Mouse (Mus musculus): ENCODE data around the gene Olfr810.

Olfr810 gene

GRCm38 (mm10) chr10:129794817-129795216, at the start of gene Olfr810:
Gene Olfr810, minus strand, starts transcription at chr10:129794917.
- DNase-seq = no peak

GRCm38 (mm10) chr10:129804296-129804695, 9.6 kb upstream of the Olfr810 start, which contains the start of gene Olfr811:
Gene Olfr811, minus strand, starts transcription at chr10:129804396.
- no peak for DNase-seq

- DNase-seq = no peak
Measured at GRCm38 (mm10) chr10:129778123-129778522, 16.6 kb downstream of the Olfr810 start.

- no peak for DNase-seq
Measured at GRCm38 (mm10) chr10:129774338-129774737, 20.4 kb downstream of the Olfr810 start, which contains the start of gene Olfr809. Gene Olfr809, plus strand, starts transcription at chr10:129774638.

- DNase-seq = no peak
Measured at GRCm38 (mm10) chr10:129765182-129765581, 29.5 kb downstream of the Olfr810 start, which contains the start of gene Olfr808. Gene Olfr808, plus strand, starts transcription at chr10:129765482.

GRCm38 (mm10) chr10:129757693-129758092, 37.0 kb downstream of the Olfr810 start, which contains the start of gene Olfr807:
Gene Olfr807, minus strand, starts transcription at chr10:129757793.
- no peak for DNase-seq

DNA sequence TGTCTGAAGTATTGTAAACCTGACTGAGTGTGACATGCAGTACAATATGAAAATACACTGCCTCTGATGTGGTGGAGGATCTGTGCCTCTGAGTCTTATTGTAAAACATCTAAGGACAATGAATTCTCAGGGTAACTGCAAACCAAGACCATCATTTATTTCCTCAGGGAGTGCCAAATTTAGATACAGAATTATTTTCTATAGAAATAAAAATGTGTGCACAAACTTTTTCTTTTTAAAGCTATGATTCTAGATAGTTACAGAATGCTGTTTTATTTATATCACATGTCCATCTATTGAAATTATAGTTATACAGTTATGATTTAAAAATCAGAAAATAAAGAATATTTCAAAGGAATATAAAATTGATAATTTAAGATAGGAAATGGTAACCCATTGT, 52.9 kb downstream of the Olfr810 start, which contains the start of gene Olfr806:
Gene Olfr806, minus strand, starts transcription at position 101 of the 400 bp plus-strand sequence.
- no peak for DNase-seq
